Mouse (Mus musculus): Measurements from ENCODE around the gene Hivep3.
A peak's percentile ranks its signal among the peaks of the same experiment; 100 is the strongest.

Hivep3 gene

DNA sequence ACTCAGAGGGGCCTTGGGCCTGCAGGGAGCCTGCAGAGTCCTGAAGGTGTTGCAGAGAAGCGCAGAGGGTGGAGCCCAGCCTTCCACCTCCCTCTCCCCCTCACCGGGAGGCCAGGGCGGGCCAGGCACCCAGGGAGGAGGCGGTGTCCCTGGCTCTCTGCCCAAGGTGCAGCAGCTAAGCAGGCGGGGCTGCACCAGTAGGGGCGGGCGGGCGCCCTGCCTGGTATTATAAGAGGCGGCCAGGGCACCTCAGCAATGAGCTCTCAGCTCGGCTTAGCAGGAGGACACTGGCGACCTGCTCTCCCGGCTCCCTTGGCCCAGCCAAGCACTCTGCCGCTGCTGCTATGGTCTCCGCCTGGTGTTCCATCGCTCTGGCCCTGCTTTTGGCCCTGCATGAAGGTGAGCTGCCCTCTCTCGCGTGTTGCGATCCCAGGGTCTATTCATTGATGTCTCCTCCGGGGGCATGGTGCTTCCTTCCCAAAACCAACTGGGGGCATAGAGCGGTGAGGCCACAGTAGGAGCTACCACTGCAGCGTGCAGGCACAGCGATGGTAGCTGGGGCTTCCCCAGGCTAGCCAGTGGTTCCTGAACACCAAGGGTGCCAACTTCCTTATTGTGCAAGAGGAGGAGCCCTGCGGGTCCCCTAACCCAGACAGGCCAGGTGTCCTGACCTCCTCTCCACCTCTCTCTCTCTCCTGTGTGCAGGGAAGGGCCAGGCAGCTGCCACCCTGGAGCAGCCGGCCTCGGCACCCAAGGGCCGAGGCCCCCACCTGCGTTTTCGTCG lies 427.8 kb downstream of the Hivep3 start, which contains the start of gene Edn2:
TSS of gene Edn2 (plus strand) at position 41 of the 784 bp plus-strand sequence.
- peak in 1 of 2 experiments; percentile 40 for DNase-seq

DNA sequence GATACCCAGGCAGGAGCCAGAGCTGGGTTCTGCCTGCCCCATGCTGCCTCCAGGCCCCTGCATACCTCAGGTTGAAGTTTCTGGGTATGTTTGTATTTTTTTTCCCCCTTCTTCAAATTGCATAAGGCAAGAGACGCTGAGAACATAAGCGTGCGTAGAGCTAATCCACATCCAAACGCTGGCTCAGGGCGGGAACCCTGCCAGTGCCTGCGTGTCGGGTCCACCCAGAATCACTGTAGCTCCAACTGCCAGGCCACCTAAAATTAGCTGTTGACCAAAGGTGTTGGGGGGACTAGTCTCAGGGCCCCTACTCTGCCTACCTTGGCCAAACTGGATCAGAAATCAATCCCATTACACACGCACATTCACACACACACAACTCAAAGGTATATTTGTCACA lies 429.0 kb downstream of the Hivep3 start:
- DNase-seq, result no peak

DNA sequence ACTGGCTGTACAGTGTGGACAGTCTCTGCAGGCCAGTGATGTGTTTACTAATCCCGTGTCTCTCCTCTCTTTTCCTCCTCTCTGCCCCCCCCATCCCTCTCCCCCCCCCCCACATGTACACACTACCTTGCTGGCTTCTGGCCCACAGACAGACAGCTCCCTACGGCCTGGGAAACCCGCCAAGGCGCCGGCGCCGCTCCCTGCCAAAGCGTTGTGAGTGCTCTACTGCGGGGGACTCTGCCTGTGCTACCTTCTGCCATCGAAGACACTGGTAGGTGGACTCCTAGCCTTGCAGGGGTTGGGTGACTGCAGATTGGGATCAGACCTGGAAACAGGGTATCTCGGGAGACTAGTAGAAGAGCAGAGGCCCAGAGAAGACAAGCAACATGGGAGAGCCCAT lies 429.7 kb downstream of the Hivep3 start:
- peak; percentile 90 to 96 for DNase-seq

DNA sequence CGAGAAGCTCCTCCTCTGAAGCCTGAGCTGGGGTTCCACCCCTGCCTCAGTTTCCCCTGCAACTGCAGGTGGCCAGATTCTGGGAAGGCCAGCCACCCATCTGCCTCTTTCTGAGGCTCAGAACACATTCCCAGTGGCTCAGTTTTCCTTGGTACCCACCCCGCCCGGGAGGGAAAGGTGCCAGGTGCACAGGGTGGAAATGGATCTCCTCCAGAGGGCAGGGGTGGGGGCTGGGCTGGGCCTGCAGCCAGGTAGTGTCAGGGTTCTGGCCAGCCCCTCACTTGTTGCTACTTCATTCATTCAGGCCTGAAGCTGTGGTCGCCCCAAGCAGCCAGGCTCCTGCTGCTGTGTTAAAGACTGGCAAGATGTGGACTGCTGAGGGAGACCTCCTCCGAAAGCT lies 430.7 kb downstream of the Hivep3 start:
- peak in 1 of 2 experiments; percentile 42 for DNase-seq

DNA sequence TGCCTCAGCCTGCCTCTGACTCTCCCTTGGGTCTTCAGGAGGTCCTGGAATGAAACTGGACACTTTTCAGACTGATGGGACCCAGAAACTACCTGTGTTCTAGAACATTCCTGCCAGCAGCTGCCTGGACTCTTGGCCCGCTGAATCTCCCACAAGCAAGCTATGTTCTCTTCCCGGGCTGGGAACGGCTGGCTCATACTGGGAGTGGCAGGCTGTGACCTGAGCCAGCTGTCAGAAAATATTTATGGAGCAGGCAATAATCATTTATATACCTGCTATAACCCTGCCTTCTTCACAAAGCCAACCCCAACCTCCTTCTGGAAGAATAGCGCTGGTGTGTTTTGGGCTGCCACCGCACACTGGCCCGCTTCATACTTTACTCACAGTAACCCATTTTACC lies 434.2 kb downstream of the Hivep3 start:
- DNase-seq, result no peak

DNA sequence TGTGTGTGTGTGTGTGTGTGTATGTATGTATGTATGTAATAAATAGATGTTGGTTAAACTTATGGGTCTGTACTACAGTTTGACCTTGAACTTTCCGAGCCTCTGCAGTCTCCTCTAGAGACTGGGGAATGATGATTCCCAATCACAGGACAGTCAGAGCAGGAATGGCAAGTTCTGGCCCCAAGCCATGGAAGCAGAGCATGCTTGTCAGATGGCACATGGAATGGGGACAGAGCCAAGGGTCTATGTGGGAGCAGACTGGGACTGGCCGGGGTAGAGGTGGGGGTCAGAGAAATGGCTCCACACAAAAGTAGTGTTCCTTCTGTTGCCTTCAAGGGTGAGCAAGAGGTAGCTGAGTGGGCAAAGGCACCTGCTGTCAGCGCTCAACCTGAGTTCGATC lies 434.8 kb downstream of the Hivep3 start:
- DNase-seq, result peak in 1 of 2 experiments; percentile 35

DNA sequence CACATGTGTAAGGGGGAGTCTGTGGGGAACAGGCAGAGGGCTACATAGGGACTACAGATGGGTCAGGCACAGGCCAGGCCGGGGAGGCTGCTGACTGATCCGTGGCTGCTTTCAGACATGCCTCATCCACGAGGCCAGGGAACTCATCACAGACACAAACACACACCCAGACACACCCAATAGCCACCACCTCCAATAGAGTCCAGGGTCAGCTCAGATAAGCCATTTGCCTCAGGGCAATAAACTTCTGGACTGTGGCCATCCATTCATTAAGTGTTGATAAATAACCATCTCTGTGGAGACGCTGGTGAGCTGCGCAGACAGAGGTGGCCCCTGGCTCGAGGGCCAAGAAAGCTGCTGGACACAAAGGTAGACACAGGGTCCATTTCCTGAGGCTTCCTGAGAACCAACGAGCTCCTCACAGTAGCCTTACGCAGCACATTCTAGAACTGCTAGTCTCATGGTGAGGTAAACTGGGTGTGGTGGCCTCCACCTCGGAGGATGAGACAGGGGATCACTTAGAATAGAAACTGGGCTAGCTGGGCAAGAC lies 436.9 kb downstream of the Hivep3 start:
- DNase-seq, result no peak

DNA sequence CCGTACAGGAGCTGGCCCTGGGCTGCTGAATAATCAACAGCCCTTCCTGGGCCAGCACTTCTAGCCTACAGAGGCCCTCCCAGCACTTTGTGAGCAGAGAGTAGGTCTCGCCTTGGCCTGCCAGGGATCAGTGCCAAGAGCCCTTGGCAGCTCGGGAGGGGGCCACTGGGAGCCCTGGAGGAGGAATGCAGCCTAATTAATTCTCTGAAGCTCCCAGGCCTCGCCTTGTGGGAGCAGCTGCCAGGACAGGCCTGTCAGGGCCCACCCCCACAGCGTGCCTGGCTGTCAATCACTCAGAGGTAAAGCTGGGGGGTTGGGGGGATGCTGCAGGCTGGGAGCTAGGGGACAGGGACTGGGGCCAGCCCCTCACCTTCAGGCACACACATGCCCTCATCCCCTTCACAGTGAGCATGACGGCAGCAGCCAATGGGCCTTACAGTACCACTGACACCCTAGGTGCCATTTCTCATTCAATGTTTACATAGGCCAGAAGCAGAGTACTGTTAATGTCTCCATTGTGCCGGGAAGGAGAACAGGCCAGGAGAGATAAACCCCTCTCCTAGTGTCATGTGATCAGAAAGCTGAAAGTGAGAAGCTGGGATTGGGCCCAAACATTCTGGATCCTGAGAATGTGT lies 438.6 kb downstream of the Hivep3 start:
- peak in 1 of 2 experiments; percentile 35 for DNase-seq

DNA sequence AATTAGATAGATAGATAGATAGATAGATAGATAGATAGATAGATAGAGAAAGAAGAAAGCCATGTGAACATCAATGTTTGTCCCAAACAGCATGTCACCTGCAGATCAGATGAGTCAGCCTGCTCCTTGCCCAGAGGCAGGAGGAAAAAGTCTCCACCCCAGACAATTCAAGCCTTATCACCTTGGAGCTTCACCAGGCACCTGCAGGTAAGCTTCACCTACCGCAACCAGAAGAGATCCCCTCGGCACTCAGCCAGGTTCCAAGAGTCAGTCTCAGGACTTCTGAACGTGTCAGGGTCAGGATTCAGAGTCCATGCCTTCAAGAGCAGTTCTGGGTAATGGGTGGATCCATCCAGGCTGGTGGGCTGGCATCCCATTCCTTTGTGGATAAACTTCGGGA lies 445.5 kb downstream of the Hivep3 start:
- DNase-seq, result no peak

DNA sequence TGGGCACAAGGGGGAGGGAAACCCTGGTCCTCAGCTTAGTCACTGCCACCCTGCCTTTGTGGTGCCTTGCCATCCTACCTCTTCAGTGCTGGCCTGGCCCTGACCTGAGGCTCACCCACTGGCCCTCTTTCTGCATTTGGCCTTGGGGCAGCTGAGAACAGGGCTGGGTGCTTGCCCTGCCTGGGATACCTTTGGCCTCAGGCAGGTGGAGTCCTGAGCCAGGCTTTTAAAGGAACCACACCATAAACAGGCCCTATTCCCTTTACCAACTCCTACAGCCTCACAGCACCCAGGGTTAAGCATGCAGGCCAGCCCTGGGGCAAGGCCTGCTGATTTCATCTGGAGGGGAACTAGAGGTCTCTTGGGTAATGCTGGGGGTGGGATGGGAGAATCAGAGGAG lies 447.0 kb downstream of the Hivep3 start:
- no peak for DNase-seq

DNA sequence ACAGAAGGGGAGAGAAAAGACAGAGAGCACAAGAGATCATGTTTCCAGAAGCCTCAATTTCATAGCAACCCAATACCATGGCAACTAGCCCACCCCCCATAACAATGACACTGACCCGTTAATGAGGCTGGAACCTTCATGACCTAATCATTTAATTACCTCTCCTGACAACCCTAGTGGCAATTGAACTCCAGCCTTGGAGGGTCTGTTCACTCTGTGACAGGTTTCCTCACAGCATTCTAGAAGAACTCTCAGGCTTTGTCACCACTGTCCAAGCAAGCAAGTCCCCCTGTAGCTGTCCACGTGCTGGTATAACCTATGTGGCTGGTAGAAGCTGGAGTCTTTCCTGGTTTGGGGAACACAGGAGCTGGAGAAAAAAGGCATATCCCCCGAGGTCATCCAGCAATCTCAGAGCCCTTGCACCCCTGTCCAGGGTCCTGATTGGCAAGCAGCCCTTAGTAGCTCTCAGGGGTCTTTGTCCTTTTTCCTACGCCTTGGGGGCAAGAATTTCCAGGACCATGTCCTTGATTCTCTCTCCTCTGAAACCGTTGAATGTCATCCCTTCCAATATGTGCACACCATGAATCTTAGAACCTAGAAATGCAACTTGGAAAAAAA lies 450.9 kb downstream of the Hivep3 start:
- DNase-seq, result no peak

DNA sequence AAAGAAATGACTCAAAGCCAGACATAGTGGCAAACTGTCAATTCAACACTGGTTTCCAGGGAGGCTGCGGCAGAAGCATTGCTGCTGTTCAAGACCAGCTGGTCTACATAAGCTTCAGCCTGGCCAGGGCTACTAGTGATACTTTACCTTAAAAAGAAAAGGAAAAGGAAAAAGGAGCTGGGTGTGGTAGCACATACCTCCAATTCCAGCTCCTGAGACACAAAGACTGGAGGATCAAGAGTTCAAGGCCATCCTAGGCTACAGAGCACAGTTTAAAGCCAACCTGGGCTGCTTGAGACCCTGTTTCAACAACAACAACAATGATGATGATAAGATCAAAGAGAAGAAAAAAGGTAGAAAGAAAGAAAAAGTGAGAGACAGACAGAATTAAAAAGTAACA lies 452.9 kb downstream of the Hivep3 start:
- no peak for DNase-seq

DNA sequence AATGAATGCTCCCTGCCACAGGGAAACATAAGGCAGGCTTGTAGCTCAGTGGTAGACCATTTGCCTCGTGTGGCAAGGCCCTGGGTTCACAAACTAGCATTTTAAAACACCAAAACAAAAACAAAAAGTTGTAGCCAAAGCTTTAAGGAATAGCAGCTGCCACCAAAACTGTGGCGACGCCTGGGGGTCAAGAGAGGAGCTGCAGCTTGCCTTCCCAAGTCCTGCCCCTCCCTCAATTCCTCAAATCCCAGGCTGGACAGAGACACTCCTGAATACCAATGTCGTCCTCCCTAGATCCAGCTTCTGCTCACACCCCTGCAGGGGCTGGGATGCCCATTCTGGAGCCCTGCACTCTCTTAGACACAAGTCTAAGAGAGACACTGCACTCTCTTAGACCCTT lies 453.4 kb downstream of the Hivep3 start:
- peak in 1 of 2 experiments; percentile 38 for DNase-seq

Measured in cerebellum, postnatal 25 days (tissue).